Mouse (Mus musculus): Measurements from ENCODE around the gene Man2b2.

The Man2b2 gene

GRCm38 (mm10) chr5:36835933-36836332, 5.5 kb upstream of the Man2b2 start:
- CTCF ChIA-PET: interaction anchor here (0.6 kb wide), 1 partner anchor 40 kb away, joined by 3 read pairs; no protein-coding TSS in a partner anchor

- CTCF ChIA-PET: no interaction called here
Measured at GRCm38 (mm10) chr5:36831272-36831671, 819 bp upstream of the Man2b2 start.

GRCm38 (mm10) chr5:36829098-36829497, 1.4 kb downstream of the Man2b2 start:
- CTCF ChIA-PET: interaction anchor here (0.6 kb wide), 1 partner anchor 1260 kb away, joined by 3 read pairs; no protein-coding TSS in a partner anchor

- CTCF ChIA-PET: no interaction called here
Measured at GRCm38 (mm10) chr5:36822907-36823306, 7.5 kb downstream of the Man2b2 start.

GRCm38 (mm10) chr5:36820142-36820541, 10.3 kb downstream of the Man2b2 start:
- CTCF ChIA-PET: interaction anchor here (0.9 to 1.1 kb wide), 2 partner anchors 9 to 10 kb away, joined by 3 to 9 read pairs; partner anchors contain the start of gene Man2b2

GRCm38 (mm10) chr5:36819742-36820141, 10.7 kb downstream of the Man2b2 start:
- CTCF ChIA-PET: interaction anchor here (0.9 to 1.1 kb wide), 2 partner anchors 8 to 10 kb away, joined by 3 to 9 read pairs; partner anchors contain the start of gene Man2b2

- CTCF ChIA-PET: no interaction called here
Measured at GRCm38 (mm10) chr5:36817738-36818137, 12.7 kb downstream of the Man2b2 start.

GRCm38 (mm10) chr5:36814554-36814953, 15.9 kb downstream of the Man2b2 start:
- CTCF ChIA-PET: no interaction called here

- CTCF ChIA-PET: interaction anchor here (0.6 to 1.3 kb wide), 3 partner anchors 9 to 33 kb away, joined by 3 to 9 read pairs (median 4); no protein-coding TSS in a partner anchor
Measured at GRCm38 (mm10) chr5:36811413-36811812, 19.0 kb downstream of the Man2b2 start.

GRCm38 (mm10) chr5:36810634-36811033, 19.8 kb downstream of the Man2b2 start:
- CTCF ChIA-PET: interaction anchor here (0.6 to 1.3 kb wide), 3 partner anchors 10 to 34 kb away, joined by 3 to 9 read pairs (median 4); no protein-coding TSS in a partner anchor

- CTCF ChIA-PET: no interaction called here
Measured at GRCm38 (mm10) chr5:36809123-36809522, 21.3 kb downstream of the Man2b2 start.

- CTCF ChIA-PET: interaction anchor here (0.6 kb wide), 1 partner anchor 223 kb away, joined by 6 read pairs; no protein-coding TSS in a partner anchor
Measured at GRCm38 (mm10) chr5:36807106-36807505, 23.3 kb downstream of the Man2b2 start.

GRCm38 (mm10) chr5:36797291-36797690, 33.2 kb downstream of the Man2b2 start:
- CTCF ChIA-PET: no interaction called here

GRCm38 (mm10) chr5:36796296-36797014, 34.0 kb downstream of the Man2b2 start, which contains the start of gene Mrfap1:
Mrfap1 (minus strand) TSS chr5:36796772.
- CTCF ChIA-PET: interaction anchor here (0.6 kb wide), 1 partner anchor 39 kb away, joined by 3 read pairs; no protein-coding TSS in a partner anchor

GRCm38 (mm10) chr5:36795647-36796295, 34.7 kb downstream of the Man2b2 start:
- CTCF ChIA-PET: interaction anchor here (0.6 to 0.8 kb wide), 2 partner anchors 40 to 500 kb away, joined by 3 read pairs; no protein-coding TSS in a partner anchor

GRCm38 (mm10) chr5:36791861-36792260, 38.6 kb downstream of the Man2b2 start:
- CTCF ChIA-PET: interaction anchor here (0.6 kb wide), 1 partner anchor 19 kb away, joined by 4 read pairs; no protein-coding TSS in a partner anchor

- CTCF ChIA-PET: no interaction called here
Measured at GRCm38 (mm10) chr5:36786052-36786451, 44.4 kb downstream of the Man2b2 start.

- CTCF ChIA-PET: interaction anchor here (0.6 kb wide), 1 partner anchor 315 kb away, joined by 3 read pairs; no protein-coding TSS in a partner anchor
Measured at GRCm38 (mm10) chr5:36779512-36779911, 50.9 kb downstream of the Man2b2 start.

GRCm38 (mm10) chr5:36778901-36779300, 51.6 kb downstream of the Man2b2 start:
- CTCF ChIA-PET: interaction anchor here (0.6 to 0.7 kb wide), 2 partner anchors 172 to 315 kb away, joined by 3 read pairs; no protein-coding TSS in a partner anchor

- CTCF ChIA-PET: no interaction called here
Measured at GRCm38 (mm10) chr5:36777186-36777585, 53.3 kb downstream of the Man2b2 start.

GRCm38 (mm10) chr5:36776021-36776575, 54.4 kb downstream of the Man2b2 start:
- CTCF ChIA-PET: no interaction called here

- CTCF ChIA-PET: no interaction called here
Measured at GRCm38 (mm10) chr5:36775317-36775716, 55.1 kb downstream of the Man2b2 start.

Measured in spleen, embryonic (tissue).